Mouse (Mus musculus) lung, postnatal 0 days (tissue): Measurements from ENCODE around the gene Gm43738.

ENCODE experiments used
- CTCF ChIP-seq: IDR thresholded peaks from 2 replicates; pipeline ENCODE4 v1.5.1; 2016; ENCODE audit warnings: antibody characterized with exemption, mild to moderate bottlenecking
- EP300 ChIP-seq: IDR thresholded peaks from 2 replicates; pipeline ENCODE4 v1.6.1; 2016; ENCODE audit warnings: antibody characterized with exemption, mild to moderate bottlenecking, control low read depth

- TF ChIP-seq EP300 (no peak), CTCF (no peak)
These were observed 44.7 kb upstream of the Gm43738 start for GRCm38 (mm10) chr3:89145566-89145965.
